Mouse (Mus musculus): ENCODE measurements at regions not wholly inside any gene's neighbourhood (a gene's known extent, or its start where the extent isn't known, plus 50 kb on each side); places are given as distances from the start of the nearest gene placed in this dataset.

GRCm38 (mm10) chr3:158905104-158905503, 343.1 kb upstream of the Lrrc7 start:
- H3K27ac ChIP-seq, result no peak overlapping the region
- no peak overlapping the region for H3K4me3 ChIP-seq
- no peak for DNase-seq (ENCODE audit: low spot score in 2 of 2)
- TF ChIP-seq CTCF (conservative IDR thresholded peaks at IDR 0.05), result no peak

GRCm38 (mm10) chr3:158899458-158899857, 337.4 kb upstream of the Lrrc7 start:
- Histone ChIP-seq H3K4me3 (no peak overlapping the region), H3K27ac (no peak overlapping the region)
- TF ChIP-seq CTCF (conservative IDR thresholded peaks at IDR 0.05), result no peak; the same call in none of the 2 replicates
- DNase-seq (ENCODE audit: low spot score in 2 of 2), result no peak

GRCm38 (mm10) chr3:158886732-158887386, 324.8 kb upstream of the Lrrc7 start:
- no peak for TF ChIP-seq CTCF (conservative IDR thresholded peaks at IDR 0.05)
- no peak overlapping the region for H3K4me3 ChIP-seq
- DNase-seq (ENCODE audit: low spot score in 2 of 2), result peak in 1 of 2 experiments; percentile 38
- peak overlapping the region; percentile 71 for H3K27ac ChIP-seq

GRCm38 (mm10) chr3:158886301-158886711, 324.3 kb upstream of the Lrrc7 start:
- DNase-seq (ENCODE audit: low spot score in 2 of 2), result peak; percentile 39 to 71
- peak overlapping the region; percentile 71 for H3K27ac ChIP-seq
- no peak for TF ChIP-seq CTCF (conservative IDR thresholded peaks at IDR 0.05)
- H3K4me3 ChIP-seq, result no peak overlapping the region

Data from layer of hippocampus, adult 2 months (tissue).